Mouse (Mus musculus) hindbrain, embryonic 15.5 days (tissue): ENCODE data around the gene Unc5cl. TPM values are rescaled to one million over a fixed set of nuclear protein-coding genes. Genes with fewer than 3 reads are reported as not detected.

Source experiments
- ATAC-seq: fragments of 200-750 bp; cut with Nextera tagmentation; 2 replicates; pipeline ENCODE4 v1.8.0; 2017; ENCODE audit warnings: low read depth, moderate number of reproducible peaks, moderate TSS enrichment; ENCODE audit not compliant: low FRiP score
- H3K27ac ChIP-seq: fragments of 300-500 bp; sonication (generic); replicated peaks from 2 replicates; pipeline ENCODE4 v1.5.1; 2015; ENCODE audit warnings: mild to moderate bottlenecking, inconsistent platforms
- H3K27me3 ChIP-seq: fragments of 300-500 bp; sonication (generic); 2 replicates; pipeline ENCODE4 v1.6.1; 2015; ENCODE audit warnings: control low read depth, inconsistent platforms
- H3K36me3 ChIP-seq: fragments of 300-500 bp; sonication (generic); 2 replicates; pipeline ENCODE4 v1.6.1; 2015; ENCODE audit warnings: control low read depth, inconsistent platforms
- H3K4me1 ChIP-seq: fragments of 300-500 bp; sonication (generic); replicated peaks from 2 replicates; pipeline ENCODE4 v1.6.1; 2015; ENCODE audit warnings: control low read depth, inconsistent platforms
- H3K4me2 ChIP-seq: fragments of 300-500 bp; sonication (generic); 2 replicates; pipeline ENCODE4 v1.6.1; 2015; ENCODE audit warnings: moderate library complexity, mild to moderate bottlenecking, inconsistent platforms
- H3K4me3 ChIP-seq: fragments of 300-500 bp; sonication (generic); 2 replicates; pipeline ENCODE4 v1.5.1; 2015; ENCODE audit warnings: mild to moderate bottlenecking, inconsistent platforms
- H3K9ac ChIP-seq: fragments of 300-500 bp; sonication (generic); 2 replicates; pipeline ENCODE4 v1.6.1; 2015; ENCODE audit warnings: inconsistent platforms
- H3K9me3 ChIP-seq: fragments of 300-500 bp; sonication (generic); 2 replicates; pipeline ENCODE4 v1.6.1; 2016; ENCODE audit warnings: control low read depth, inconsistent platforms
- WGBS: fragments of 180-500 bp; shearing (Covaris S2); methylation state at CpG from one replicate; pipeline ENCODE4 v1.1.7; 2015; 5-methylcytosine and 5-hydroxymethylcytosine counted together
- polyA plus RNA-seq: library from polyadenylated mRNA; unstranded; fragments of >200 nt; fragmentation: Nextera tagmentation; extraction: Ambion mirVana; gene quantifications from 2 replicates; pipeline ENCODE4 v1.2.1, GENCODE M21; 2015

Gene Unc5cl
- polyA plus RNA-seq, 1 experiment from 2014 or later, result not detected

GRCm38 (mm10) chr17:48418781-48419180, 35.9 kb upstream of the Unc5cl start:
- ATAC-seq, result no peak
- no peaks in the 10 kb centered on the region for H3K4me1 ChIP-seq
- no peak overlapping the region for H3K4me2 ChIP-seq
- H3K4me3 ChIP-seq, result no peak overlapping the region
- 94% methylated on average over 1 of the region's 1 CpGs for WGBS
- no peak overlapping the region for H3K9ac ChIP-seq
- no peaks in the 10 kb centered on the region for H3K36me3 ChIP-seq
- H3K9me3 ChIP-seq, result no peaks in the 10 kb centered on the region
- no peaks in the 10 kb centered on the region for H3K27me3 ChIP-seq
- H3K27ac ChIP-seq, result no peak overlapping the region

GRCm38 (mm10) chr17:48419571-48419970, 35.1 kb upstream of the Unc5cl start:
- no peaks in the 10 kb centered on the region for H3K27me3 ChIP-seq
- no peaks in the 10 kb centered on the region for H3K9me3 ChIP-seq
- no peak overlapping the region for H3K4me2 ChIP-seq
- H3K4me1 ChIP-seq, result no peaks in the 10 kb centered on the region
- 78% methylated on average over 2 of the region's 2 CpGs for WGBS
- H3K27ac ChIP-seq, result no peak overlapping the region
- no peak for ATAC-seq
- no peak overlapping the region for H3K9ac ChIP-seq
- no peak overlapping the region for H3K4me3 ChIP-seq
- no peaks in the 10 kb centered on the region for H3K36me3 ChIP-seq

DNA sequence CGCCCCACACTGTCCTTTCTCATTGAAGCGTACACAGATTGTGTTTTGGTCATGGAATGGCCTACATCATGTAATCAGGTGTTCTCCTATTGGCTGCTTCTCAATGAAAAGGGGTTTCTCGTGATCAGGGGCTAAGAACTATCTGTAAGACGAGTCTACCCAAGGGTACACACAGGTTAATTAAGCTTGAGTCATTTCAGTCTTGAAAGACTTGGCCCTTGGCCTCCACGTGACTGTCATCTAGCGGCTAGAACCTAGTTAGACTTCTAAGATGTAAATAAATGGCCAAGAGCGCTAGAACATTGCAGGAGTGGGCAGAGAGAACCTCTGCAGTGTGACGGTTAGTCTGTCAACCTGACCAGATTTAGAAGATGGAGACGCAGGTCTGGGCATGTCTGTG, 30.5 kb upstream of the Unc5cl start:
- no peaks in the 10 kb centered on the region for H3K36me3 ChIP-seq
- 89% methylated on average over 9 of the region's 9 CpGs for WGBS
- no peak overlapping the region for H3K4me3 ChIP-seq
- no peaks in the 10 kb centered on the region for H3K27me3 ChIP-seq
- no peak overlapping the region for H3K4me2 ChIP-seq
- no peak overlapping the region for H3K9ac ChIP-seq
- H3K9me3 ChIP-seq, result no peaks in the 10 kb centered on the region
- H3K4me1 ChIP-seq, result peaks cover 6% of the 10 kb centered on the region
- ATAC-seq, result no peak
- H3K27ac ChIP-seq, result no peak overlapping the region

DNA sequence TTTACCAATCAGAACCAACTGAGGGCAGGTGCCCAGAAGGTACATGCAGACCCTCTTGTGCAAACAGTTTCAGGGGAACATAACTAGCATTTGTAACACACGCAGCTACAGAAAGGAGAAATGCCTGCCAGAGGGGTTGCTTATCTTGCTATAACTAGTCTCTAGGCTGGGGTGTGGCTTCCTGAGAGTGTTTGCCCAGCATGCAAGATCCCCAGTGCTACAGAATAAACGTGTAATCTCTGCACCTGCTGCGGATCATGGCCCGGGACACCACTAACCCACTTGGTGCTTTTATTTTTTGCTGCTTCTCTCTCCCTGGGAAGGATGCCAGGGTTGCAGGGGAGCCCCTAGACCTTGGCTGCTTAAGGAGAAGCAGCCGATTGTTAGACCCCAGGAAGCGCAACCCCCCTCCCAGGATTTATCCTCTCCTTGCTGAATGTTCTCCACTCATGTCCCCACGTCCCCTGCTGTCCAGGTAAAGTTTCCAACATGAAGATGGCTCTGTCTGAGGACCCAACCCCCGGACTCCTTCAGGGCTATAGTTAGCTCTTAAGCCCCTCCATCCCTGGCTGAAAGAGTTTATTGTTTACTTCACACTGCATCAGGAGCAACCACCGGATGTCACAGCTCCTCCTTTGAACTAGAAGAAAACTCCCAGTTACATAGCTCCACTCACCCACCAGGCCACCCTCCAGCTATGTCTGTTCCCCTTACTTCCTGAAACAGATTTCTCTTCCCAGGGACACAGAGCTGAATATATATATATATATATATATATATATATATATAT, 28.7 kb upstream of the Unc5cl start:
- peaks cover 6% of the 10 kb centered on the region for H3K4me1 ChIP-seq
- ATAC-seq, result no peak
- WGBS, result 52% methylated on average over 9 of the region's 9 CpGs
- no peak overlapping the region for H3K27ac ChIP-seq
- H3K27me3 ChIP-seq, result no peaks in the 10 kb centered on the region
- no peak overlapping the region for H3K4me2 ChIP-seq
- H3K36me3 ChIP-seq, result no peaks in the 10 kb centered on the region
- H3K4me3 ChIP-seq, result no peak overlapping the region
- H3K9ac ChIP-seq, result no peak overlapping the region
- H3K9me3 ChIP-seq, result no peaks in the 10 kb centered on the region

- H3K4me2 ChIP-seq, result no peak overlapping the region
- WGBS, result 74% methylated on average over 13 of the region's 13 CpGs
- H3K4me3 ChIP-seq, result no peak overlapping the region
- H3K27ac ChIP-seq, result no peak overlapping the region
- H3K4me1 ChIP-seq, result peaks cover 6% of the 10 kb centered on the region
- no peak overlapping the region for H3K9ac ChIP-seq
- H3K9me3 ChIP-seq, result no peaks in the 10 kb centered on the region
- no peaks in the 10 kb centered on the region for H3K36me3 ChIP-seq
- no peak for ATAC-seq
- no peaks in the 10 kb centered on the region for H3K27me3 ChIP-seq
Observed at GRCm38 (mm10) chr17:48426991-48427750, 27.5 kb upstream of the Unc5cl start.

DNA sequence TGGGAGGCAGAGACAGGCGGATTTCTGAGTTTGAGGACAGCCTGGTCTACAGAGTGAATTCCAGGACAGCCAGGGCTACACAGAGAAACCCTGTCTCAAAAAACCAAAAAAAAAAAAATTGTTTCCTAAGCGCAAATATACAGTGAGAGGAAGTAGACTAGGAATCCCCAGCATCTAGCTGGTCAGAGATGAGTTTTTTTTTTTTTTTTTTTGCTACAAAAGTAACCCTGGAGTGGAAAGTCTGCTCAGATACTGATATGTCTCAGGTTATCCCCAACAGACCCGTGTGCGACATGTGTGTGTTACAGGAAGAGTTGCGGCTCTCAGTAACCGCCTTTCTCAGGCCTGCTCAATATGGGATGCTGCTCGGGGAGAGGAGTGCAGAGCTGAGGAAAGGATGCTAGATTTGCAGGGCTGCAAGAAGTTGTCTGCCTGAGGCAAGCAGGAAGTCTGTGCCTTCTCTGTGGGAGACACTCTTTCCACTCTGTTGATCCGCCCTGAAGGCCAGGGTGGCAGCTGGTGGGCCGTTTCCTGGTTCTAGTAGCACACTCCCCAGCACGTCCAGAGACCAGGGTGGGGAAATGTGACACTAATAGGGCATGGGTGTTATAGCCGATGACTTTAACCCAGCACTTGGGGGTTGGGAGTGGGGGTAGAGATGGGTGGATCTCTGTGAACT, 26.7 kb upstream of the Unc5cl start:
- WGBS, result 72% methylated on average over 11 of the region's 11 CpGs
- Histone ChIP-seq H3K4me1 (peaks cover 9% of the 10 kb centered on the region), H3K36me3 (no peaks in the 10 kb centered on the region), H3K9ac (no peak overlapping the region), H3K9me3 (no peaks in the 10 kb centered on the region), H3K27me3 (no peaks in the 10 kb centered on the region), H3K4me3 (no peak overlapping the region), H3K4me2 (no peak overlapping the region), H3K27ac (no peak overlapping the region)
- no peak for ATAC-seq

GRCm38 (mm10) chr17:48430394-48430793, 24.3 kb upstream of the Unc5cl start:
- Histone ChIP-seq H3K4me1 (peaks cover 9% of the 10 kb centered on the region), H3K4me2 (no peak overlapping the region), H3K9me3 (no peaks in the 10 kb centered on the region), H3K9ac (no peak overlapping the region), H3K27ac (no peak overlapping the region), H3K36me3 (no peaks in the 10 kb centered on the region), H3K4me3 (no peak overlapping the region), H3K27me3 (no peaks in the 10 kb centered on the region)
- 71% methylated on average over 5 of the region's 5 CpGs for WGBS
- ATAC-seq, result no peak

- Histone ChIP-seq H3K4me2 (no peak overlapping the region), H3K4me1 (peaks cover 4% of the 10 kb centered on the region), H3K9ac (no peak overlapping the region), H3K27me3 (no peaks in the 10 kb centered on the region), H3K4me3 (no peak overlapping the region), H3K27ac (no peak overlapping the region), H3K9me3 (no peaks in the 10 kb centered on the region), H3K36me3 (no peaks in the 10 kb centered on the region)
- ATAC-seq, result no peak
- WGBS, result 77% methylated on average over 5 of the region's 5 CpGs
Observed at GRCm38 (mm10) chr17:48431054-48431453, 23.6 kb upstream of the Unc5cl start.

GRCm38 (mm10) chr17:48432158-48432980, 22.3 kb upstream of the Unc5cl start, which contains the start of gene Apobec2:
TSS of gene Apobec2 (minus strand) at chr17:48432930.
- no peaks in the 10 kb centered on the region for H3K9me3 ChIP-seq
- no peak for ATAC-seq
- 63% methylated on average over 16 of the region's 16 CpGs for WGBS
- H3K27ac ChIP-seq, result peak within 1 kb of the TSS; percentile 19; the same call in 1 of the 2 replicates
- no peak within 1 kb of the TSS for H3K9ac ChIP-seq
- H3K4me1 ChIP-seq, result peaks cover 3% of the 10 kb centered on the region; the same call in 1 of the 2 replicates
- no peak within 1 kb of the TSS for H3K4me3 ChIP-seq
- no peaks in the 10 kb centered on the region for H3K36me3 ChIP-seq
- no peak within 1 kb of the TSS for H3K4me2 ChIP-seq
- no peaks in the 10 kb centered on the region for H3K27me3 ChIP-seq

DNA sequence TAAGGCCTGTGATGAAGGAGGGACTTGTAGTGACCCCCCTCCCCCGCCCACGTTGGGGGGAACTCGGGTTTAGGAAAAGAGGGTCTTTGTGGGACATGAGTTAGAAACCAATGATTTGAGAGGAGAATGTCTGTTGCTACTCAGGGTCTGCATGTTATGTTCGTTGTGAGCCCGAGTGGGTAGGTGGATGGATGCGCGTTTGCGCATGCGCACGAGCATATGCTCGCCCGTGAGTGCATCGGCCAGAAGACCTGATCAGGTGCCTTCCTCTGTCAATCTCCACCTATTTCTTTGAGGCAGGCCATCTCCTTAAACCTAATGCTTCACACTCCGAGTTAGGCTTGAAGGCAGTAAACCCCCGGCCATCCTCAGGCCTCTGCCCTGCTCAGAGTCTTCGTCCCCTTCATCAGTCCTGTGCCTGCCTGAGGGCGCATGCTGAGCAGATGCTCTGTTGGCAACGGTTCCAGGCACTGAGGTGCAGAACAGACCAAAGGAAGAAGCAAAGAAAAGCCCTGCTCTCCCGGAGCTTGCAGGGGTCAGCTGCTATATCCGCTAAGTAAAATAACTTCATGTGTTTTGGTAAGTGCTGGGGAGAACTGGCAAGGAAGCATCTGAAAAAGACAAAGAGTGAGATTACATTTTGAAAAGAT, 21.6 kb upstream of the Unc5cl start:
- Histone ChIP-seq H3K4me2 (no peak overlapping the region), H3K9ac (no peak overlapping the region), H3K9me3 (no peaks in the 10 kb centered on the region), H3K36me3 (no peaks in the 10 kb centered on the region), H3K27me3 (no peaks in the 10 kb centered on the region), H3K27ac (no peak overlapping the region), H3K4me1 (peaks cover 3% of the 10 kb centered on the region; the same call in 1 of the 2 replicates), H3K4me3 (no peak overlapping the region)
- no peak for ATAC-seq
- WGBS, result 76% methylated on average over 20 of the region's 20 CpGs

DNA sequence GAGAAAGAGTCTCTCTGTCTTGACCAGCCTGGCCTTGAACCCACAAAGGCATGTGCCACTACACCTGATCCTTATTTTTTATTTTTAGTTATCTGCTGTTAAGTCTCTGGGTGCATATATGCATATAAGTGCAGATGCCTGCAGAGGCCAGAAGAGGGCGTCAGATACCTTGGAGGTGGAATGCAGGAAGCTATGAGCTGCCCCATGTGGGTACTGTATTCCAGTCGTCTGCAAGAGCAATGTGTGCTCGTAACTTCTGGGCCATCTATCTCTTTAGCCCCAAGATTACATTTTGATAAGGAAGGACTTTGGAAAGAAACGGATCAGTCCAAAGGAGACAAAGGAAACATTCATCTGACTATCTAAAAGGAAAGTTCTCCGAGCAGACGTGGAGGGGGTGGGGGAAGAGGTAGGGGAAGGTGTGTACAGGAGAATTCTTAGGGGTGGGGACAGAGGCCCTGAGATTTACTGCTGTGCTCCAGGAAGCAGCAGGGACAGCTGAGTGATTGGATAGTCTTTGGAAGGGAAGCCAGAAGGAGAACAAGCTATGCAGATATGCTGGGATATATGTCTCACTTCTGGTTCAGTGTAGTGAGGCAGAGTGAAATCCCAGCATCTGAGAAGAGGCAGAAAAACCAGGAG, 20.9 kb upstream of the Unc5cl start:
- no peak overlapping the region for H3K27ac ChIP-seq
- no peak for ATAC-seq
- WGBS, result 70% methylated on average over 6 of the region's 6 CpGs
- no peaks in the 10 kb centered on the region for H3K9me3 ChIP-seq
- H3K4me1 ChIP-seq, result peaks cover 3% of the 10 kb centered on the region; the same call in 1 of the 2 replicates
- no peak overlapping the region for H3K9ac ChIP-seq
- no peaks in the 10 kb centered on the region for H3K36me3 ChIP-seq
- H3K4me3 ChIP-seq, result no peak overlapping the region
- no peaks in the 10 kb centered on the region for H3K27me3 ChIP-seq
- no peak overlapping the region for H3K4me2 ChIP-seq
